In genomic region chr6:35539304-35540009, GRCm38 (mm10) we compare ENCODE assay signal across 8 mouse cellular contexts. TPM values are rescaled to one million over a fixed set of nuclear protein-coding genes. Genes with fewer than 3 reads are reported as not detected.
A peak's percentile ranks its signal among the peaks of the same experiment; 100 is the strongest.
DNase-seq lines count a peak whose midpoint lies in the region; ATAC-seq lines count a peak whose summit lies in the region.

Mtpn (minus strand) TSS chr6:35539888.

- intact Hi-C loops in gastrocnemius, postnatal 14 days (cut with DNase I; ENCODE audit: low total_unique reads), result no loop called here
- intact Hi-C loops in left cerebral cortex, postnatal 10 days (cut with DNase I), result no loop called here

- peak; percentile 100 for ATAC-seq in inflammation-experienced regulatory T-cells, adult 6 months
- peak; percentile 99 for ATAC-seq in megakaryocyte-erythroid progenitor cell, adult 5-6 weeks (replicated peaks; ENCODE audit: low FRiP score, low TSS enrichment, poor library complexity, severe bottlenecking)

- DNase-seq in adrenal gland, adult (ENCODE audit: inconsistent age in 2 of 2, low spot score in 1 of 2), result peak; percentile 99
- peak; percentile 99 for DNase-seq in embryo, embryonic 10.5 days (ENCODE audit: low spot score)
- DNase-seq in gastrocnemius, postnatal 14 days, result peak; percentile 99
- DNase-seq in left cerebral cortex, postnatal 10 days (ENCODE audit: extremely low spot score in 1 of 2, low spot score in 2 of 2), result peak; percentile 96 to 99
- DNase-seq in right cerebral cortex, postnatal 25 days, result peak; percentile 97
- DNase-seq in urinary bladder, postnatal 4 days (ENCODE audit: low spot score in 2 of 2), result peak; percentile 97 to 98

RNA-seq across cellular contexts. Expression of gene Mtpn, which starts in this region (rescaled TPM):
- total RNA-seq in gastrocnemius, postnatal 14 days (2021), result 10 to 100 TPM; 30.0 to 37.1 TPM
- 100 to 1,000 TPM in 1 of 3 experiments, 10 to 100 TPM in 2; 62.1 to 160 (median 84.8) TPM for polyA plus RNA-seq in inflammation-experienced regulatory T-cells, adult 6 months (2017; shearing (Covaris generic))
- total RNA-seq in left cerebral cortex, postnatal 10 days (2021), result 100 to 1,000 TPM; 370 to 380 TPM
- 67.6 and 81.6 TPM in 2 replicates for total RNA-seq in megakaryocyte-erythroid progenitor cell, adult 5-6 weeks (2014; fragmentation: Nextera tagmentation)
- total RNA-seq in megakaryocyte-erythroid progenitor cell, adult 5-6 weeks (2017), result 102 and 115 TPM in 2 replicates

Comparison
In these comparisons a context has a peak if more than half of its experiments do, and no peak if none do; other contexts are left out.
1. Peak in every context shown above with its lines: DNase-seq and ATAC-seq.